Mouse (Mus musculus) ES-E14 (cell line): ENCODE measurements around the gene Dlgap1.

ENCODE experiments used
- CHD2 ChIP-seq: IDR thresholded peaks from 2 replicates; pipeline ENCODE4 v1.6.1; 2014; ENCODE audit warnings: mild to moderate bottlenecking, low read depth, low read length, inconsistent platforms
- HCFC1 ChIP-seq: IDR thresholded peaks from 2 replicates; pipeline ENCODE4 v1.6.1; 2012; ENCODE audit warnings: low read length, inconsistent platforms, borderline replicate concordance; ENCODE audit not compliant: insufficient read depth
- MAFK ChIP-seq: IDR thresholded peaks from 2 replicates; pipeline ENCODE4 v1.6.1; 2014; ENCODE audit warnings: mild to moderate bottlenecking, low read depth, low read length, inconsistent platforms; ENCODE audit not compliant: insufficient read depth
- ZC3H11A ChIP-seq: IDR thresholded peaks from 2 replicates; pipeline ENCODE4 v1.6.1; 2012; ENCODE audit warnings: low read depth, mild to moderate bottlenecking, inconsistent platforms, low read length, borderline replicate concordance

DNA sequence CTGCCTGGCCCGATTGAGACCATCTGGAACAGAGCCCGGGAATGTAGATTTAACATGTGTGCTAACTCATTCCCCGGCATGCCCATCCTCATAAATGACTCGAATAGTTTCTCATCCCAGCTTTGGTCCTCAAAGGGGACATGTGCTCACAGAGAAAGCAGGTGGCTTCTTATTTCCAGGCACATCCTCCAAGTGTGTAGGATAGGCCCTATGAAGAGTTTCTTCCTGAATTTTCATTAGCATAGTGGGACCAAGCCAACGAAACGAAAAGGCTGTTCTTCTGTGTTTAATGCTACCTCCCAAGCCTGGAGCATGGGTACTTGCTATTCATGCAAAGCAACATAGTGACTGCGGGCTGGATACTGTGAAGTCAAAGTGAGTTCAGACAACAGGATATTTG is 503.3 kb downstream of the Dlgap1 start:
- TF ChIP-seq CHD2 (no peak), HCFC1 (no peak), MAFK (no peak), ZC3H11A (no peak)
